Mouse (Mus musculus) adrenal gland, postnatal 25 days (tissue): ENCODE results near the gene Rfx4. TPM values are rescaled to one million over a fixed set of nuclear protein-coding genes. Genes with fewer than 3 reads are reported as not detected.

ENCODE experiments used
- DNase-seq: peaks from one replicate; pipeline ENCODE4 v3.0.0; 2021; ENCODE audit warnings: mixed read lengths
- total RNA-seq: library from RNA; stranded (reverse); gene quantifications from 2 replicates; pipeline ENCODE4 v1.2.3, GENCODE M21; 2021

Gene Rfx4
- total RNA-seq, 1 experiment from 2014 or later = not detected

DNA sequence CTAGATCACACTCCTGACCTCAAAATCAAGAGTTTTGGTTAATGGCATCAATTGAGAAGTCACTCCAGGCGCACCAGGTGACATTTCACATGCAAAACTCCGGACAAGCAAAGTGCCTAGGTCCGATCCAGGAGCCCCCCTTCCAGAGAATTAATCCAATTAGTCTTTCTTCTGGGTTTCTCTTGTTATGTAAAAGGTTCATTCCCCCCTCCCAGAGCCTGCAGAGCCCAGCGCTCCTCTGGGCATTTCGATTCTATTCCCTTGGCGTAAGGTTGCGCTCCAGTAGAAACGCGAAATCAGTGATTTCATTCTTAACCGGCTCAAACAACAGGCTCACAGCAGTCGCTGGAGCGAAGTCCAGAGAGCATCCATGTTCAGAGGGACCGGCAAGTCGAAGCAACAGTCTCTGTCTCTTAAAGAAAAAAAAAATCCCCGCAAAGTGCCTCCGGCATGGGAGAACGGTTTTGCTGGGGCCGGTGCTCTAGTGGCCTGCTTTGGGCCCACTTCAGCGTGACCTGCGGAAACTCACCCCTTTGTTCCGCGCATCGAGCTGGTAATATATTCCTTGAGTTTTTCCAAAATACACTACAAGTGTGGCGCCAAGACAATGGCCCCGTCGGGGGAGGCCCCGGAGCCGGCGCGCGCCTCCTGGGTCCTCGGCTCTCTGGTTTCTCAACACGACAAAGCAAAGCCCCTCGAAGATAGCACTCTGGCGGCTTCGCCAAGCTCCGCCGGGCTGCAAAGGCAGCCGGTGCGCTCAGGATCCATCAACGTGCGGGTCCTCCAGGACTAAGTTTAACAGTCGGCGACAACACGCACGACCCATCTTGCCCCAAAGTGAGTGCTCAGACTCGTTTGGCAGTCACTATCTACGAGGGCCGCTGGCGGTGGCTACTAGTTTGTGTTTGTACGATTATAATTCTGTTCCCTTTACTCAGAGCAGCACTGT, 2.9 kb downstream of the Rfx4 start:
- no peak for DNase-seq

DNA sequence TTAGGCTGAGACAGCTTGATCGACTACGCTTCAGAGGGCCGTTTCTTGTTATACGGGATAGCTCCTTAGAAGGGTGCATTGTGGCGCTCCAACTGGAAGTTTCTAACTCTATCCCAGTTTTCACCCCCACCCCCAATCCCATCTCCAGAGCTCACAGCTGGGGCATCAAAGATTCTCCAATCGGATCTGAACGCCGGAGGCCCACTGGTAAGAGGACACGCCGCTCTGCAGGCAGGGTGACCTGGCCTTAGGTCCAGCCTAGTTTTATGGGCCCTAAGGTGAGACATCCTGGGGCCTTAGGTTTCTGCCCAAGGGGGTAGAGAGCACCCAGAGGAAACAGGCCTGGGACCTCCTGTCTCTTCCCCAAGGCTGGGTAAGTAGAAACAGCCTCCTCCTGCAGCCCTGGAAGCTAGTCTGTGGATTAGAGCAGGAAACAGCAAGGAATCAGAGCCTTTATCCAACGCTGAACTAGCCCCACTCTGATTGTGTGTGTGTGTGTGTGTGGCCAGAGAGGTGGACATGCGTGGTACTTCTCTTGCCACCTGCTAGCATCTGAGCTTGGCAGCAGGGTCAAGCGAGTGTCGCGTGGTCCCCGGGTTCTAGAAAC, 3.8 kb downstream of the Rfx4 start:
- no peak for DNase-seq

DNA sequence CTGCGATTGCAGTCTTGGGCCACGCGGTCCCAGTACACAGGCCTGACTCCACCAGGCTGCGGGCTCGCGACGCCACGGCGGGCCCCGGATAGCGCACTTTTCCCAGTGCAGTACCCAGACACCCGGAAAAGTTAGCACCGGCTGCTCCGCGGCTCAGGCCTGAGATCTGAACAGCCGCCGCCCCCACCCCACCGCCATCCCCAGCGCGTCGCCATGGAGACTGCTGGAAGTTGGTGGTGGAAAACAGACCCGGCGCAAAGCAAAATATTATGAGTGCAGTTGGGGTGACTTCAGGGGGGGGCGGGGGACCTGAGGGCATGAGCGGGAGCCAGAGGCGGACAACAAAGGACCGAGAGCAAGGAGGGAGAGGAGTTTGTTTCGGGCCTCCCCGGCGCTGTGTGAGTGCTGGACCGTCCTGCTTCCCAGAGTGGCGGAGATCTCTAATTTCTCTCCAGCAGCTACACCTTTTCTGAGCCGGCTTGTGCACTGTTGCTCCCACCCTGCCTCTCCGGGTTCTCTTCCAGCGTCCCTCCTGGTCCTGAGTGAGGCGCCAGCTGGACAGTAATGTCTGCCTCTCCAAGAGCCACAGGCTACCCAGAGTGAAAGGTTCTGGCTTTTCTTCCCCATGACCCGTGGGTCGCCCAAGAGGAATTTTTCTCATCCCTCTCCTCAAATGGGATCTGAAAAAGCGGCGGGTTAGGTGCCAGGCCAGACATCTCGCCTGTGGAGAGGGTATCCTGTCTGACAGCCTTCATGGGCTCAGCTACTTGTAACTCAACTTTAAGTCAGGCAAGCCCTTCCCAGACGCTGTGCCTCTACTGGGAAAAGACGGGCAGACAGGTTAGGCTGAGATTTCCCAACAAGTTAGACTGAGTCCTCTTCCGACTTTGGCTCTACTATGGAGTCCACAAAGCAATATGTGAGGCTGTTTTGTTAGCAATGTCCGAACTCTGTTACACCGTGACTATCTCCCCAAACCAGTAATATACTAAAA, 4.6 kb downstream of the Rfx4 start:
- DNase-seq = no peak

DNA sequence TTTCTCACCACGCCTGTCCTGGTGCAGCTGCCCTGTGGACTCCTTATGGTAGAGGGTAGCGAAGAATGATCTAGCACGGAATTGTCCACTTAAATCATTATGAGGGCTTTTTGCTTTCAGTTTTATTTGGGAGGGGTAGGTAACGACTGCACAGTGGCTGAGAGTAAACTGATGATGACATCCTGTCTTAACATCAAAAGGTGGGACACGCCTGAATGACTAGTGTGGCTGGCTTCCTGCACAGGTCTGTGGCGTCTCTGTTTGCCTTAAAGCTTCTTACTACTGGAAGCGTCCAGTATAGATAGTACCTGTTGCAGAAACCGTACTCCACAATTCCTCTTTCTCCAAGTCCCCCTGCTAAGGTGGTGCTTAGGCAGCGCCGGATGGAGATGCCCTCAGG, 12.9 kb downstream of the Rfx4 start:
- no peak for DNase-seq

DNA sequence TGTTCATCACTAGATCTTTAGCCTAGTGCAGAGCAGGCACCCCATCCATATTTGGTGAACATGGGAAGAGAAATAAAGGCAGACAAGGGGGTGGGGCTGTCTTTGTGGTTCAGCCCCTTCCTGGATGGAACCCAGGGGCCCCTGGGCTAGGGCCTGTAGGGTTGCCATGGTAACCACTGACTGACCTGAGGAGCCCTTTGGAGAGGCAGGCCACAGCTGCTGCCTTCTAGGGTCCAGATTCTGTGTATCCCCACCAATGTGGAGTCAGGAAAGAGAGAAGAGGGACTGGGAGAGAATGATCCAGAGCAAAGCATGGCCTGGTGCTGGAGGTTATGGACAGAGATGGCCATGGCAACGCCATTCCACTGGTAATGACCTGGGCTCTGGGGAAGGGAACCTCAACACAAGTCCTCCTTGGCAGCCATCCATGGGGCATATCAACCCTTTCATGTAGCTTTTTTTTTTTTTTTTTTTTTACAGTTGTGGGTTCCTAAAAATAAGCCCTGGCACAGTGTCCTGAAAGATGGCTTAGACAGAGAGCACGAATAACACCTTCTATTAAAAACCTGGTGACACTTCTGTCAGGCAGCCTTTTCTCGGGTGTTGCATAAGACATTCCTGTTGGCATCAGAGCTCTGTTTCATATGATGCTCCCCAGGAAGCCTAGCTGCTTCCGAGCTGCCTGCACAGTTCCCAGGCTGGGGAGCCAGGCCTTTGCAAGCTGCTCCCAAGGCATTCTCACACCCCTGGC, 16.7 kb downstream of the Rfx4 start:
- no peak for DNase-seq

DNA sequence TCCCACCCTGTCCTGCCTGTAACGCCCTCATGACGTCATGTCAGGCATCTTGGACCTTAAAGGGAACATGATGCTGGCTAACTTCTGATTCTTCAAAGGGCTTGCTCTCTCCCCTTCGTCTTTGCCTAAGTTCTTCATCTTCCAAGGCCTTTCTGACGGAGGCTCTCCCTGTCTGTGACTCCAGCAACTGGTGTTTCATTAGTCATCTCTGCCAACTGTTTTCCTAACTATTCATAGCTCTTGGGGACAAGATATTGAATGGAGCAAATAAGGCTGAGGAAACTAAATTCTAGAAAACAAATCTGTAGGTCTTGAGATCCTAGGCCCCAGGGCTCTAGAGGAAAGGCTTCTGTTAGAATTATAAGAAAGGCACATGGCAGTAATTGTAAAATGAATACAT, 18.0 kb downstream of the Rfx4 start:
- DNase-seq = no peak

DNA sequence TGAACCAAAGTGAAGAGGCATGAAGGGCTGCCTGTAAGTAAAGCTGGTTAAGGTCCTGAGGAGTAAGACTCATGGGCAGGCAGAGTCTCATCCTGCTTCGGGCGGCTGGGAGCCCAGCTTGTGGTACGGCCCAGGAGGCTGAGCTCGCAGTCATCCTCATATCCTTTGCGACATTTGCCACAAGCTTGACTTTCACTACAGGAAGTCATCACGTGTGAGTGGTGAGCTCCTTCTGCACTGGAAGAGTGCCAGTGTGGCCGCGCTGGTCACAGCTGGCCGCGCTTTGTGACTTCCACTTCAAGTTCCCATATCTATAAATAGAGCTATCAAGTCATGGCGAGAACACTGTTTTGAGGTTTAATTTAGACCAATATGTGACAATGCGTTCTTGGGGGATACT, 18.7 kb downstream of the Rfx4 start:
- DNase-seq = peak; percentile 22

DNA sequence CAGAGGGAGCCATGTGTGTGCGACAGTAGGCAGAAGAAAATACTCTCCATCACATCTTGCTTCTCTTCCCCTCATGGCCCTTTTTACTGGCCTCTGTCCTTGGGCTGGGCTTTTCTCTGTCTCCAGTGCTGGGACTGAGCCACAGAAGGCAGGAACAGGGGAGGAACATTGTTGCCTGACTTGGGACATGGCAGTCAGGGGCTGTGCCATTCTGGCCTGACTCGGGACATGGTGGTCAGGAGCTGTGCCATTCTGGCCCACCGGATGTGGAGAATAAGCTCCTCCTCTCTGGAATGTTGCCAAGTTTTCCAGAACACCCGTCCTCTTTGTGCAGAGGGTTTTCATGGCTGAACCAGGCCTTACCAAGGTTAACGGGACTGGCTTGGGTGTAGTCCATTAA, 21.2 kb downstream of the Rfx4 start:
- DNase-seq = no peak

DNA sequence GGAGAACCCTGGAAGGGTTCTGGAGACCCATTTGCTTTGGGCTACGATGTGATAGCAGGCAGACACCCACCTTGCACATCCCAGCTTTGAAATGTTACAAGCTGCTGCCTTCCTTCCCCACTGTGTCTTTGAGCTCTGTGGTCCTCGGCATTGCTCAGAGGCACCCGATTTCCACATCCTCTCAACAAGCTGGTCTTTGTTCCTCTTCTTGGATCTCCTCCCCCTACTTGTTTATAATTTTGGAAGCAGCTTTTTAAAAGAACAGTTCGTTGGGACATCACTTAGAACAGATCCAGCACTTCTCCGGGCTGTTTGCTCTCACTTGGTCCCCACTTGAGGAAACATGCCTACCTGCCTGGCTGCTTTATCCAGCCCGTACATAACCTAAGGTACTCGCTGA, 22.1 kb downstream of the Rfx4 start:
- no peak for DNase-seq

DNA sequence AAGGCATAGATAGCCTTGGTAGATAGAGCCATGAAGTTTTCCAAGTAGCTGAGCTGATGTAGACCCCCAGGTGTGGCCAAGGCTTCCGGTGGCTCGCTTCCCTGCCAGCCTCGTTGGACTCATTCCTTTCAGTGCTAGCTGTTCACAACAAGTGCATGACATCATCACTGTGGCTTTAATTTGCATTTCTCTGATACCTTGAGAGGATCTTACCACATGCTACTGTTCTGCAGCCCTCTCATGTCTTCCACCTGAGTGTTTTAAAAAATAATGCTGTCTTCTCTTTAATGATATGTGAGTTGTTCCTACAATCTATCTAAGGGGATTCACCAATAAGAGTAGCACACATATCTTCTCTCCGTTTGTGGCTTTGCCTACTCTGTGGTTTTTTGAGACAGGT, 25.0 kb downstream of the Rfx4 start:
- DNase-seq = no peak

DNA sequence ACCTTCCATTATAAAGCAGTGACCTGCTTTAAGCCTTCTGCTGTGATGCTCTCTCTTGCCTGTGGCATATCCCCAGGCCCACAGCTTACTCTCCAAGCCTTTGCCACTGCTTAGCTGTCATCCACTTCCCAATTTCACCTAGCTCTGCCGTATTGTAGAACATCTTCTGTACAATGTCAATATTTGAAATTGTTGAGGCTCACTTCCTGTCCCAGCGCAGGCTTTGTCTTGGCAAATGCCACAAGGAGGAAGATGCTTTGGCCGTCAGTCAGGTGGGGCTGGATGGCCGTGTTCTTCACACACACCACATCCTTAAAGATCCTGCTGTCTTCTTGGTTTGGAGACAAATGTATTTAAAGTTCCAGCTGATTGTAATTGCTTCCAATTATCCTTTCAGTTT, 29.5 kb downstream of the Rfx4 start:
- DNase-seq = no peak

DNA sequence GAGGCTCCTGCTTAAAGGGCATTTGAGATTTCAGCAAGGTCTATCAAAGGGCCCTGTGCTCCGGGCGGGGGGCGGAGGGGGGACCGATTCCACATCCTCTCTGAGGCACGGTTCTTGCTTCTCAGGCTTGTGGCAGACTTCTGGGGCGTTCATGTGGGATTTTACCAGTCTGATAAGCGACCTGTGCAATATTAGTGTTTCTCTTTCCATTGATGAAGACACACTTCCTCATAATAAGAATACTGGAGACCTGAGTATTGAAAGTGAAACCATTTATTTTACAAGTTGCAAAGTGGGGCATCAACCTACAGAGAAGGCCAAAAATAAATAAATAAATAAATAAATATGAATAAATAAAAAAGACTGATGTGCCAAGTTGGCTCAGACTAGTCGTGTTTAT, 34.5 kb downstream of the Rfx4 start:
- DNase-seq = no peak

DNA sequence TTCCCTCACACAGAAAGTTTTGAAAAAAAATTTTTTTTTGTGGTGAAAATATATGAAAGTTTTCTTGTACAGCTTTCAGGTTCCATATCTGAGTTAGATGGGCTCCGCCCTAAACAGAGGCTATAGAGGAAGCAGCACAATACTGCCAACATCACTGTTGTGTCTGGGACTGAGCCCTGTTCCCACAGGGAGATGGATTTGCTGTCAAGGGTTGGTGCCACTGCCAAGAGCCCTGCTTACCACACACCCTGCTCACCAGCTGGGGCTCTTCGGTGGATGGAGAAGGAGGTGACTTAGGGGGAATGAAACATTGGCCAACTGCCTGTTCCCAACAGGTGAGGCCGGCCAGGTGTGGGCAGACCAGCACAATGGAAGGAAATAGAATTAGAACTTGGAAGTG, 35.3 kb downstream of the Rfx4 start:
- no peak for DNase-seq

DNA sequence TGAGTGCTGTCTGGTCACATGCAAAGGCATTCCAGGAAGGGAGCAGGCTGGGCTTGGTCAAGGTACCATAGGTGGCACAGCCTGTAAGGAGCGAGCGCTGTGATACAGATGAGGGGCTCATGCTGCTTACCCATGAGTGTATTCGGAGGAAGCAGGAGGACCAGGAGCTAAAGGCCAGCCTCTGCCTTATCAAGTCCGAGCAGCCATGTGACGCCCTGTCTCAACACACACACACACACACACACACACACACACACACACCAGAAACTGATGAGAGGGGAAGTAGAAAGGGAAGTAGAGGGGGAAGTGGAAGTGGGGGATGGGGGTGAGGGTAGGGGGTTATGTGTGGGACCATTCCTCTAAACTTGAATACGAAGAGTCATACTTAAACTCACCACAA, 45.7 kb downstream of the Rfx4 start:
- no peak for DNase-seq

DNA sequence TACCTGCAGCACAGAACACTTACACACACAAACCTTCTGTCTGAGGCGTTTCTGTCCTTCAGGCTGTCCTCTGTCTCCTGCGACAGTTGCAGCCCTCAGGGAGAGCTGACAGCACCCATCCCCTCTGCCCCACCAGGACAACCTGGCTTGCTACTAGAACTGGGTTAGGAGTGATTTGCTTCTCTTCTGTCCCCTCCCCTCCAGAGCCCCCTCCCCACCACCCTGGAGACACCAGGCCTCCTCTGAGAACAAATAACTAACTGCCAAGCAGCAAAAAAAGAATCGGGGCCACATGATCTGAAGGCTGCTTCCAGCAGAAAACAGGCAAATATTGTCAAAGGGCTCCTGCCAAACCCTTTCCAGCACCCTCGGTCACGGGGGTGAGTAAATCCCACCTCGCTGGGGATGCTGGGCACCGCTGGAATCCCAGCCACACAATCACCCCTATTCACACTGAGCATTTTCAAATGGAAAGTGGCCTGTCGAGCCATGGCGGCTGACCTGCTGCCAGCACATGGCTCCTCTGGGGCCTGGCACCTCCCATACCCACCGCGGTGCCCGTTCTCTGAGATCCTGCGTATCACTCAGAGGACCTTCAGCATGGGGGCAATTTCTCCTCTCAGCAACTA, 47.5 kb downstream of the Rfx4 start:
- peak; percentile 8 for DNase-seq

DNA sequence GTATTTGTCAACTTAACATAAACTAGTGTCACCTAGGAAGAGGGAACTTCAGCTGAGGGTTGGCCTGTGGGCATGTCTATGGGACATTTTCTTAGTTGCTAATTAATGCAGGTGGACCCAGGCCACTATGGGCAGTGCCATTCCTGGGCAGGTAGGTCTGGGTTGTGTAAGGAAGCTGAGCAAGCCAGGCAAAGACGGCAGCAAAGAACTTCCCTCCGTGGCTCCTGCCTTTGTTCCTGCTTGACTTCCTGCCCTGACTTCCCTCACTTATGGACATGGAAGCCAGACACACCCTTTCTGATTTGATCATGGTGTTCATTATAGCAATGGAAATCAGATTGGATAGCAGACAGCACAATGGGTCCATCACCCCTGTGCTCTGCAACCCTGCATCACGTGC, 49.7 kb downstream of the Rfx4 start:
- no peak for DNase-seq

DNA sequence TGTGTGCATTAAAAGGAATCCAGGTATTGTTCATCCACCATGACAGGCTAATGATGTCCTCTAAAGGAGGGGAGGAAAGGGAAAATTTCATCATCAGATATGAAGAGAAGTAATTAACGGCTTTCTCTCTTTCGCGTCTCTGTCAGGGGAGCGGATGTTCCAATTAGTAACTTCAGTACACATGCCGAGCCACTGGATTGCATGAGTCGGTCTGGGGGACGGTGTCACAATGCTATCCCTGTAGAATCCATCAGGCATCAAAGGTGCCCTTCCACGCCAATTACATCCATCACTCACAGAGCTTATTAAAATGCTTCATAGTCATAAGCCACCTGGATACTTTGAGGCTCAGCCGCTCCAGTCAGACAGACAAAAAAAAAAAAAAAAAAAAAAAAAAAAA, 51.3 kb downstream of the Rfx4 start:
- DNase-seq = no peak

DNA sequence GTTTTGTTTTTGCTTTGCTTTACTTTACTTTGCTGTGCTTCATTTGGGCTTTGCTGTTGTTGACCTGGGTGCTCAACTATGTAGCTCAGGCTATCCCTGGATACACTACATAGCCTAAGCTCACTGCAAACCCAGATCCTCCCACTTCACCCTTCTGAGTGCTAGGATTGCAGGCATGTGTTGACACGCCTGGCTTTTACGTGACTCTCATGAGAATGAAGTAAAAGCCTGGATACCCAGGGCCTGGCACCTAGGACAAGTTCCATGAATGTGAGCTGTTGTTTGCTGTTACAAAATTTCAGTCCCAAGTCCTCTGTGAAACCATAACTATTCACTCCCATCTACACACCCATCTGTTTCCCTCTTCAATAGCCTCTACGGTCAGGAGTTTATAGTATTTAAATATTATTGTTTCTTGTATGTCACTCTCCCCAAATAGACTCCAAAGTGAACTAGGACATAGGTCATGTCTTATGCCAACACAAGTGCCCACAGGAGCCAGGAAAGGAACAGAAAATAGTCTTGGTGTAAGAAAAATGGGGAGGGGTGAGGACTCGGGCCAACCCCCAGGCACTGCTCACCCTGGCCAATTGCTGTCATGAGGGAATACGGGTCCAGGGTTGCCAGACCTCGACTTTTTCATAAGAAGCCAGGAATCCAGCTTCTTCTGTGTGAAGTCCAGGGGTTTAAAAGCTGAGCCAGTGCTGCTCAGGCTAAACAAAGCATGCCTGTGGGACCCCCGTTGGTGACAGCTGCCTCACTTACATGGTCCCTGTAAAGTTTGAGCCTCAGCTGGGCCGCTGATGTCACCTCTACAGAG, 54.4 kb downstream of the Rfx4 start:
- peak; percentile 20 for DNase-seq

DNA sequence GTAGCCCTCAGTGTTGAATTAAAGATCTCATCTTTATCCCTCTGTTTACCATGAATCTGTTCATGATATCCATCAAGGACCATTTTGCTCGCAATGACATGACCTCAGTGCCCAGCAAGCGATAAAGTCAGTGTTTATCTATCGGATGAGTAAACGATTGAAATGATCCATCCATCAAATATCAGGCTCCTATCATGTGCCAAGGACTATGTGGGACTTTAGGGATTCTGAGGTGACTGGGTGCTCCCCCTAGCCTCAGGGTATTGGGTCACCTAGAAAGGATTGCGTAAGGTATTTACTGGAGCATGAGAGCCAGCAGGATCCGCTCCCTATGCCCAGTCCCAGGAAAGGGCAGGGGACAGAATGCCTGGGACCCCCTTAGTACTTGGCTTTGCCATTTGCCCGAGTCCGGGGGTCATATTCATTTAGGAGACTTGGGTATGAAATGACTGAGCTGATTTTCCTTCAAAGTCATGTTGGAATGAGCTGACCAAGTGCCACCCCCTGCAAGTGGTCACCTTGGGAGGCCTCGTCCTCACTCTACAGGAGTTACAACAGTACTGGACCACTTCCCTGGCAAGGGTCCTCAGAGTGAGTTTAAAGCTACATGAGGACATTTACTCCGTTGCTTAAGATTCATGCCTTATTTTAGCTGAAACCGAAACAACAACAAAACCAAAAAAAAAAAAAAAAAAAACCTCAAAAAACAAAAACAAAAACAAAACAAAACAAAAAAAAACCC, 55.5 kb downstream of the Rfx4 start:
- DNase-seq = no peak

DNA sequence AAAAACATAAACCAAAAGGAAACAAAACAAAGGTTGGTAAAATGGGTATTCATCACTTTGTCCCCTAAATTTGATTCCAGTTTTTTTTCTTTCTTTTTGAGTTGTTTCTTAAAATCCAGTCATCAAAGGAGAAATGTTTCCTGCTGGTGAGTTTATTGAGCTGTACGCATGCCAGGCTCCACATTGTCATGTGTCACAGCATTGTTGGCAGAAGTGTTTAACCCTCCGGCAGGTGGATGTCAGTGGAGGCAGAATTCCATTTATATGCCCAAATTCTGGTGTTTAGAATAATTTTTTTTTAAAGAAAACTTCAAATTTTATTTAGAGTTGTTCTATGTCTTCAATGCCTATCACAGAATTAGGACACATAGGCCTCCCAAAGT, 56.0 kb downstream of the Rfx4 start:
- DNase-seq = no peak
